Mouse (Mus musculus) E14TG2a.4 (cell line): Measurements from ENCODE around the gene Endog.
A peak's percentile ranks its signal among the peaks of the same experiment; 100 is the strongest.
"Not testable (repeated sequence)": the region's sequence is repeated elsewhere in the genome, so short reads cannot be mapped to it uniquely, and the experiment has no call there.

Source experiments
- H3K27me3 ChIP-seq: 2 replicates; pipeline ENCODE4 v1.6.1; 2014; ENCODE audit warnings: low read length, control low read depth; ENCODE audit not compliant: insufficient read depth
- H3K36me3 ChIP-seq: 2 replicates; pipeline ENCODE4 v1.6.1; 2014; ENCODE audit warnings: low read length, control low read depth; ENCODE audit not compliant: insufficient read depth
- H3K4me1 ChIP-seq: replicated peaks from 2 replicates; pipeline ENCODE4 v1.6.1; 2014; ENCODE audit warnings: low read depth, low read length, control low read depth
- H3K4me3 ChIP-seq: replicated peaks from 2 replicates; pipeline ENCODE4 v1.5.1; 2014; ENCODE audit warnings: mild to moderate bottlenecking, low read length
- H3K9me3 ChIP-seq: 2 replicates; pipeline ENCODE4 v1.6.1; 2014; ENCODE audit warnings: low read length, control low read depth
- CTCF ChIP-seq: conservative IDR thresholded peaks from 2 replicates; pipeline ENCODE4 v1.5.1; 2014; ENCODE audit warnings: low read length
- NANOG ChIP-seq: IDR thresholded peaks from 2 replicates; pipeline ENCODE4 v1.6.1; 2014; ENCODE audit warnings: borderline replicate concordance, low read length, mixed read lengths
- POU5F1 ChIP-seq: IDR thresholded peaks from 2 replicates; pipeline ENCODE4 v1.6.1; 2014; ENCODE audit warnings: low read length, borderline replicate concordance

Gene Endog

DNA sequence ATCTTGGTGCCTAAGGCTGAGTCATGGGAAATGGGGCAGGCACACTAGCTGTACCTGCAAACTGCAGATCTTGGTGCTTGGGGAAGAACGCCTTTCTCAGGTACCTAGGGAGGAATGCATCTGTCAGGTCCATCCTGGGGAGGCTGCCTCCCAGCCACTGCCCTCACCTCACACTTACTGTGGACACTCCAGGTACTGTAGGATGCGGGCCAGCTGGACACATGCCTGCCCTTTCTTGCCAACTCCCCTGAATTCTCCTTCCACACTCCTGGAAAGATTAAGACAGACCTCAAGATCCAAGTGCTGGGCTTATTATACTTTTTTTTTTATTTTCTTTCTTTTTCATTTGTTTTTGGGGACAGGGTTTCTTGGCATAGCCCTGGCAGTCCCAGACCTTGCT is 5.3 kb downstream of the Endog start:
- Histone ChIP-seq H3K4me3 (no peak overlapping the region), H3K9me3 (no peaks in the 10 kb centered on the region), H3K27me3 (peaks cover 5% of the 10 kb centered on the region; the same call in 1 of the 2 replicates), H3K36me3 (peaks cover 54% of the 10 kb centered on the region), H3K4me1 (peaks cover 45% of the 10 kb centered on the region)
- TF ChIP-seq CTCF (no peak), NANOG (no peak), POU5F1 (no peak)

GRCm38 (mm10) chr2:30177700-30178675 is 6.7 kb downstream of the Endog start, which contains the start of gene Spout1:
Spout1 (minus strand) TSS chr2:30178459.
- H3K4me3 ChIP-seq = peak within 1 kb of the TSS; percentile 96
- H3K36me3 ChIP-seq = peaks cover 45% of the 10 kb centered on the region
- H3K27me3 ChIP-seq = no peaks in the 10 kb centered on the region
- no peak for TF ChIP-seq NANOG
- TF ChIP-seq POU5F1 = no peak
- no peak for TF ChIP-seq CTCF
- peaks cover 39% of the 10 kb centered on the region for H3K4me1 ChIP-seq
- H3K9me3 ChIP-seq = no peaks in the 10 kb centered on the region

DNA sequence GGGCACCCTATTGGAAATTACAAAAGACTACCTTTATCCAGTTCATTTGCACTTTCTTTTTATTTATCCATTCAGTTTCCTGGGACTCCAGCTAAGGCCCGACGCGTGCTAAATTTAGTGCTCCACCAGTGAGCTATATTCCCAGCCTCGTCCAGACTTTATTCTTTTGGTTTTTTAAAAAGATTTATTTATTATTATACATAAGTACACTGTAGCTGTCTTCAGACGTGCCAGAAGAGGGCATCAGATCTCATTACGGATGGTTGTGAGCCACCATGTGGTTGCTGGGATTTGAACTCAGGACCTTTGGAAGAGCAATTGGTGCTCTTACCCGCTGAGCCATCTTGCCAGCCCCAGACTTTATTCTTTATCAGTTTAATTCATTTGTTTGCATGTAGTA is 7.4 kb downstream of the Endog start:
- Histone ChIP-seq H3K36me3 (peaks cover 38% of the 10 kb centered on the region), H3K4me1 (peaks cover 38% of the 10 kb centered on the region), H3K4me3 (peak overlapping the region; percentile 96)
- not testable (repeated sequence) for H3K9me3 ChIP-seq, H3K27me3 ChIP-seq

DNA sequence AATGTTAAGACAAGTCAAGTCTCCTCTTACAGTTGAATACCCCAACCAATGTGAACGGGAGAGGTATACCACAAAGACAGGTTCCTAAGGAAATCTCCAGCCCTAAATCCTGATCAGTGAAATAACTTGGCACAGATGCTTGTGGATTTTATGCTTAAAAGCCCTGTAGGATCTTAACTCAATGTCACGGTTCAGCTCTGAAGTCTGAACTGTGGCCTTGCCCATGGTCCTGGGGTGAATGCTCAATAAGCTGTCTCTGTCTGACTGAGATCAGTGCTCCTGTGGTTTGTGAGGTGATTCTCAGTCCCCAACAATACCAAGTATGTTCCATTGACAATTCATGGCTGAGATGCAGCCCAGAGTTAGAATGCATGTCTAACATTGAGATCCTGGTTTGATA is 11.1 kb downstream of the Endog start:
- peaks cover 26% of the 10 kb centered on the region for H3K9me3 ChIP-seq
- no peak for TF ChIP-seq POU5F1
- no peak for TF ChIP-seq CTCF
- peaks cover 25% of the 10 kb centered on the region for H3K4me1 ChIP-seq
- H3K4me3 ChIP-seq = no peak overlapping the region
- H3K27me3 ChIP-seq = no peaks in the 10 kb centered on the region
- H3K36me3 ChIP-seq = peaks cover 22% of the 10 kb centered on the region

DNA sequence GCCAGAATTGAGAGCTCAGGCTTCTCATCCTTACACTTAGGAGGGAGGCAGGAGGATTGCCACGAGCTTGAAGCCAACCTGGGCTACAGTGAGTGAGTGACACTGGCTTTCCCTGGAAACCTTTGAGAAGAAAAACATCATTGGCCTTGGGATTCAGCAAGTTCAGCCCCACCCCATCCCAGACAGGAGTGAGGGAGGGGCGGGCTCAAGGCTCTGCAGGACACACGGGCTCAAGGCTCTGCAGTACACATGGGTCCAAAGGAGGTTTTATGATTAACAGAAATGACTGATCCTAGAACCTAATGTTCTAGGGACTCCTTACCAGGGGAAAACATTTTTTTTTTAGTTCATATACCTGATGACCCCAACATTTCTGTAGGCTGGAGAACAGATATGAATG is 12.4 kb downstream of the Endog start:
- no peaks in the 10 kb centered on the region for H3K27me3 ChIP-seq
- H3K36me3 ChIP-seq = peaks cover 27% of the 10 kb centered on the region
- H3K4me1 ChIP-seq = peaks cover 21% of the 10 kb centered on the region; the same call in 1 of the 2 replicates
- no peak for TF ChIP-seq POU5F1
- no peak for TF ChIP-seq NANOG
- TF ChIP-seq CTCF = no peak
- peaks cover 26% of the 10 kb centered on the region for H3K9me3 ChIP-seq
- no peak overlapping the region for H3K4me3 ChIP-seq

GRCm38 (mm10) chr2:30185276-30185675 is 14.0 kb downstream of the Endog start:
- no peaks in the 10 kb centered on the region for H3K27me3 ChIP-seq
- H3K36me3 ChIP-seq = peaks cover 27% of the 10 kb centered on the region
- peaks cover 26% of the 10 kb centered on the region for H3K9me3 ChIP-seq
- peaks cover 21% of the 10 kb centered on the region; the same call in 1 of the 2 replicates for H3K4me1 ChIP-seq
- no peak overlapping the region for H3K4me3 ChIP-seq
- TF ChIP-seq CTCF = no peak
- TF ChIP-seq NANOG = no peak
- no peak for TF ChIP-seq POU5F1

- H3K9me3 ChIP-seq = peaks cover 28% of the 10 kb centered on the region
- no peak overlapping the region for H3K4me3 ChIP-seq
- H3K36me3 ChIP-seq = peaks cover 27% of the 10 kb centered on the region
- H3K4me1 ChIP-seq = peaks cover 21% of the 10 kb centered on the region; the same call in 1 of the 2 replicates
- H3K27me3 ChIP-seq = no peaks in the 10 kb centered on the region
- no peak for TF ChIP-seq NANOG
- TF ChIP-seq CTCF = no peak
- TF ChIP-seq POU5F1 = no peak
These were observed 14.4 kb downstream of the Endog start for GRCm38 (mm10) chr2:30185681-30186080.

GRCm38 (mm10) chr2:30191790-30192580 is 20.7 kb downstream of the Endog start:
- TF ChIP-seq NANOG = no peak
- no peak for TF ChIP-seq POU5F1
- no peak for TF ChIP-seq CTCF
- H3K27me3 ChIP-seq = no peaks in the 10 kb centered on the region

DNA sequence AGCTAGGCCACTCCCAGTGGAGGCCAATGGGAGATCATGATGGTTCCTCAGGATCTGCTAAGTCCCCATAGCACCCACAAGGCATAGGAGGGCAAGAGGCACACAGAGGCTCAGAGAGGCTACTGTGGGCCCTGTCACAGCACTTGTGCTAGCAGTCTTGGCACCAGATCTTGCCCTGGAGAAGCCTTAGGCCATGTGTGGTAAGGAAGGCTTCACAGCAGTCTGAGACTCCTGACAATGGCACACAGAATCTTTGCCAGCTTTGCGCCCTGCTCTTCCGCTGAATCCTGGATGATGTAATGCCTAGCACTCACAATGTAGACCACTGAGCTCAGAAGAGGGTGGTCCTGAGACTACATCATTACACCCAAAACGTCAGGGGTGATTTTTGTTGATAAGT is 23.4 kb downstream of the Endog start:
- Histone ChIP-seq H3K27me3 (no peaks in the 10 kb centered on the region), H3K4me3 (no peak overlapping the region), H3K36me3 (peaks cover 5% of the 10 kb centered on the region; the same call in 1 of the 2 replicates), H3K4me1 (peaks cover 24% of the 10 kb centered on the region), H3K9me3 (peaks cover 27% of the 10 kb centered on the region)
- no peak for TF ChIP-seq CTCF
- TF ChIP-seq POU5F1 = no peak
- no peak for TF ChIP-seq NANOG

More at GRCm38 (mm10) chr2:30191790-30192580, 20.7 kb downstream of the Endog start:
- Histone ChIP-seq H3K4me1 (peaks cover 16% of the 10 kb centered on the region), H3K9me3 (peaks cover 27% of the 10 kb centered on the region), H3K4me3 (no peak overlapping the region), H3K36me3 (peaks cover 11% of the 10 kb centered on the region)
